Mouse (Mus musculus) CH12.LX (cell line): ENCODE measurements around the gene Ctrl.

ENCODE experiments used
- CTCF ChIP-seq, 2 experiments: IDR thresholded peaks in 1 of 2; conservative IDR thresholded peaks in 1 of 2; 2 replicates each; pipeline ENCODE4 v1.5.1; 2011 to 2012; ENCODE audit warnings: low read depth in 2 of 2, low read length in 2 of 2, improper control_type of control experiment in 1 of 2, inconsistent platforms in 1 of 2, mild to moderate bottlenecking in 1 of 2, moderate library complexity in 1 of 2
- POLR2A ChIP-seq: IDR thresholded peaks from 2 replicates; pipeline ENCODE4 v1.6.1; 2011; ENCODE audit warnings: low read depth, mild to moderate bottlenecking, improper control_type of control experiment, low read length
- POLR2AphosphoS2 ChIP-seq: IDR thresholded peaks from 2 replicates; pipeline ENCODE4 v1.6.1; 2011; ENCODE audit warnings: low read depth, low read length, improper control_type of control experiment

- TF ChIP-seq POLR2A (no peak), POLR2AphosphoS2 (no peak), CTCF (conservative IDR thresholded peaks at IDR 0.05 in 1 of 2, IDR thresholded peaks at IDR 0.05 in 1 of 2; ENCODE audit: low read depth in 2 of 2, low read length in 2 of 2) (no peak)
Measured at GRCm38 (mm10) chr8:105961101-105961500, 27.4 kb upstream of the Ctrl start.
